Comparison of ENCODE assay signal across 9 mouse cellular contexts in the genomic region with DNA sequence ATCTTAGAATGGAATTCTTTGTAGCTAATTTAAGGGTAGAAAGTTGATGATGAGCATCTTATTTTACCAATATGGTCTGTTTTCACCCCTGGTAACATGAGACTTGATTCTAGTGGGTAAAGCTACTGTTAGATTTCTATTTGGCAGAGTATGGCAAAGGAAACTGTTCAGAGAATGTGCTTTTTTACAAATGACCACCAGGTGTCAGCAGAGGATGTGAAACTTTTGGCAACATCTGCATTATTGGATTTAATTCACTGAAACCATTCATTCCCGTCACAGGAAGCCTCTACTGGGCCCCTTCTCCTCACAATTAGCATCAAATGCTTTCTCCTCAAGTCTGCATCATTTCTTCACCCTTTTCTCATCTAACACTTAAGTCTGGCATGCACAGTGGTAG.
DNase-seq lines count a peak whose midpoint lies in the region; ATAC-seq and TF ChIP-seq lines count a peak whose summit lies in the region.
"Had no signal": no experiment of that assay in that cellular context is flagged by ENCODE, and none has a peak within 500 bp of the region (broad histone marks: within the 10 kb centered on the region; RNA-seq: fewer than 3 reads in every experiment).

No protein-coding gene starts in this region.

- H3K9ac ChIP-seq in limb, embryonic 14.5 days (ENCODE audit: low read depth, low read length, severe bottlenecking) = no peak overlapping the region
- H3K9ac ChIP-seq: heart, embryonic 13.5 days had no signal

- no peak for ATAC-seq in Patski
- ATAC-seq in limb, embryonic 14.5 days (ENCODE audit: low FRiP score, low read depth) = no peak
- no peak for ATAC-seq in erythroblast, adult 5-6 weeks (replicated peaks; ENCODE audit: low FRiP score, poor library complexity, severe bottlenecking)

- POLR2A ChIA-PET in Patski (lab: Charles Lee) = no interaction called here

- no peak overlapping the region for H3K27ac ChIP-seq in layer of hippocampus, adult 2 months
- H3K27ac ChIP-seq in limb, embryonic 14.5 days (replicated peaks; ENCODE audit: low read depth, low read length) = no peak overlapping the region
- H3K27ac ChIP-seq: heart, embryonic 13.5 days had no signal

- CTCF ChIA-PET in Patski (lab: Charles Lee) = interaction anchor here (1.0 kb wide), 1 partner anchor 31 kb away, joined by 3 read pairs; no protein-coding TSS in a partner anchor

- no peaks in the 10 kb centered on the region for H3K36me3 ChIP-seq in limb, embryonic 14.5 days (ENCODE audit: control insufficient read depth, insufficient read depth, low read length)
- H3K36me3 ChIP-seq: heart, embryonic 13.5 days had no signal

- 25% methylated on average over 1 of the region's 1 CpGs for WGBS in limb, embryonic 14.5 days

- TF ChIP-seq CTCF in layer of hippocampus, adult 2 months (conservative IDR thresholded peaks at IDR 0.05) = peak; percentile 79
- TF ChIP-seq CTCF in Patski (IDR thresholded peaks at IDR 0.05) = peak; percentile 71

- peaks cover 14% of the 10 kb centered on the region for H3K27me3 ChIP-seq in Patski
- no peaks in the 10 kb centered on the region for H3K27me3 ChIP-seq in limb, embryonic 14.5 days (ENCODE audit: control insufficient read depth, insufficient read depth, low read length)
- H3K27me3 ChIP-seq: heart, embryonic 13.5 days had no signal

- H3K9me3 ChIP-seq in limb, embryonic 14.5 days (ENCODE audit: control insufficient read depth, low read length) = no peaks in the 10 kb centered on the region
- H3K9me3 ChIP-seq: heart, embryonic 13.5 days had no signal

- DNase-seq in cerebellum, adult 9-10 months = peak; percentile 55
- DNase-seq in cerebellum, adult 18-20 months = no peak
- DNase-seq in layer of hippocampus, adult 2 months (ENCODE audit: low spot score in 2 of 2) = peak; percentile 25 to 27
- DNase-seq in layer of hippocampus, postnatal 25 days (ENCODE audit: extremely low spot score in 1 of 2, low spot score in 1 of 2) = no peak
- DNase-seq in Patski (ENCODE audit: low read depth, low spot score) = no peak
- DNase-seq in limb, embryonic 14.5 days (ENCODE audit: low spot score) = peak; percentile 70
- no peak for DNase-seq in right cerebral cortex, postnatal 4 days

- peaks cover 2% of the 10 kb centered on the region; the same call in 1 of the 2 replicates for H3K4me1 ChIP-seq in limb, embryonic 14.5 days (ENCODE audit: control insufficient read depth, insufficient read depth, low read length)

- in situ Hi-C loops in Patski (cut with MboI; ENCODE audit: low pct_unique_long_range_greater_than_20kb) = no loop called here

- no peak for TF ChIP-seq POLR2A in limb, embryonic 14.5 days (IDR thresholded peaks at IDR 0.05; ENCODE audit: borderline replicate concordance, extremely low read depth, insufficient read depth, insufficient read length)

- H3K4me2 ChIP-seq in limb, embryonic 14.5 days (replicated peaks; ENCODE audit: low read depth, low read length, severe bottlenecking) = no peak overlapping the region
- H3K4me2 ChIP-seq: heart, embryonic 13.5 days had no signal

- H3K4me3 ChIP-seq in layer of hippocampus, adult 2 months = no peak overlapping the region
- H3K4me3 ChIP-seq in limb, embryonic 14.5 days (replicated peaks; ENCODE audit: low read length) = no peak overlapping the region
- H3K4me3 ChIP-seq: heart, embryonic 13.5 days had no signal

Comparison
In these comparisons a context has a peak if more than half of its experiments do, and no peak if none do; other contexts are left out.
1. DNase-seq: peak in cerebellum, adult 9-10 months (single experiment), layer of hippocampus, adult 2 months (2 of 2) and limb, embryonic 14.5 days (single experiment); none in cerebellum, adult 18-20 months (0 of 2), layer of hippocampus, postnatal 25 days (0 of 2), Patski (single experiment) and right cerebral cortex, postnatal 4 days (single experiment).